Mouse (Mus musculus) MEL (cell line): ENCODE results near the gene Dock7. TPM values are rescaled to one million over a fixed set of nuclear protein-coding genes. Genes with fewer than 3 reads are reported as not detected.
A peak's percentile ranks its signal among the peaks of the same experiment; 100 is the strongest.

Experiments
- DNase-seq: peaks from one replicate; pipeline ENCODE4 v3.0.0; 2011; ENCODE audit warnings: low read depth, low spot score
- H3K27ac ChIP-seq: 2 replicates; pipeline ENCODE4 v1.5.1; 2012; ENCODE audit warnings: low read depth, mild to moderate bottlenecking, control low read depth, low read length, moderate library complexity; ENCODE audit not compliant: control insufficient read depth
- H3K27me3 ChIP-seq, 2 experiments: fragments of 150-350 bp in 1 of 2; sonication (generic) in 1 of 2; 2 replicates each; pipeline ENCODE4 v1.6.1; 2012; ENCODE audit warnings: low read length in 2 of 2, mild to moderate bottlenecking in 2 of 2, improper control_type of control experiment in 1 of 2, moderate library complexity in 1 of 2; ENCODE audit not compliant: insufficient read depth in 2 of 2, control insufficient read depth in 1 of 2
- H3K36me3 ChIP-seq, 2 experiments: 2 replicates each; pipeline ENCODE4 v1.6.1; 2012 to 2014; ENCODE audit warnings: low read length in 2 of 2, improper control_type of control experiment in 1 of 2, inconsistent platforms in 1 of 2, mild to moderate bottlenecking in 1 of 2; ENCODE audit not compliant: insufficient read depth in 2 of 2, control insufficient read depth in 1 of 2
- H3K4me1 ChIP-seq, 2 experiments: fragments of 150-350 bp in 1 of 2; sonication (generic) in 1 of 2; 2 replicates each; pipeline ENCODE4 v1.6.1; 2012; ENCODE audit warnings: low read length in 2 of 2, improper control_type of control experiment in 1 of 2, mild to moderate bottlenecking in 1 of 2; ENCODE audit not compliant: insufficient read depth in 2 of 2, control insufficient read depth in 1 of 2
- H3K4me3 ChIP-seq, 2 experiments: fragments of 150-350 bp in 1 of 2; sonication (generic) in 1 of 2; 2 replicates each; pipeline ENCODE4 v1.5.1; 2012; ENCODE audit warnings: low read depth in 2 of 2, low read length in 2 of 2, mild to moderate bottlenecking in 2 of 2, moderate library complexity in 2 of 2, control low read depth in 1 of 2, improper control_type of control experiment in 1 of 2; ENCODE audit not compliant: control insufficient read depth in 1 of 2, insufficient read depth in 1 of 2
- H3K79me2 ChIP-seq: 2 replicates; pipeline ENCODE4 v1.6.1; 2012; ENCODE audit warnings: mild to moderate bottlenecking, low read length, moderate library complexity; ENCODE audit not compliant: control insufficient read depth, poor library complexity, insufficient read depth
- H3K9ac ChIP-seq: 2 replicates; pipeline ENCODE4 v1.6.1; 2012; ENCODE audit warnings: low read depth, mild to moderate bottlenecking, control low read depth, low read length, moderate library complexity; ENCODE audit not compliant: control insufficient read depth, poor library complexity, severe bottlenecking
- H3K9me3 ChIP-seq: fragments of 150-350 bp; sonication (generic); replicated peaks from 2 replicates; pipeline ENCODE4 v1.6.1; 2012; ENCODE audit warnings: mild to moderate bottlenecking, low read length, improper control_type of control experiment, moderate library complexity; ENCODE audit not compliant: insufficient read depth
- BHLHE40 ChIP-seq: IDR thresholded peaks from 2 replicates; pipeline ENCODE4 v1.6.1; 2012; ENCODE audit warnings: low read depth, mild to moderate bottlenecking, inconsistent platforms, low read length, improper control_type of control experiment, borderline replicate concordance
- CHD1 ChIP-seq: IDR thresholded peaks from 2 replicates; pipeline ENCODE4 v1.6.1; 2012; ENCODE audit warnings: low read depth, mild to moderate bottlenecking, inconsistent platforms, low read length, improper control_type of control experiment
- CHD2 ChIP-seq: IDR thresholded peaks from 2 replicates; pipeline ENCODE4 v1.6.1; 2011; ENCODE audit warnings: low read length, improper control_type of control experiment
- CTCF ChIP-seq, 3 experiments: IDR thresholded peaks in 2 of 3; conservative IDR thresholded peaks in 1 of 3; 2 replicates each; pipeline ENCODE4 v1.5.1; 2011 to 2012; ENCODE audit warnings: low read length in 3 of 3, low read depth in 2 of 3, mild to moderate bottlenecking in 2 of 3, improper control_type of control experiment in 1 of 3, inconsistent platforms in 1 of 3, mixed read lengths in 1 of 3, moderate library complexity in 1 of 3; ENCODE audit not compliant: control insufficient read depth in 1 of 3, insufficient read depth in 1 of 3, poor library complexity in 1 of 3, severe bottlenecking in 1 of 3
- E2F4 ChIP-seq: IDR thresholded peaks from 2 replicates; pipeline ENCODE4 v1.6.1; 2011; ENCODE audit warnings: low read depth, low read length, improper control_type of control experiment, borderline replicate concordance
- ELF1 ChIP-seq: IDR thresholded peaks from 2 replicates; pipeline ENCODE4 v1.6.1; 2014; ENCODE audit warnings: low read depth, mild to moderate bottlenecking, inconsistent platforms, low read length, improper control_type of control experiment, moderate library complexity
- EP300 ChIP-seq, 2 experiments: IDR thresholded peaks; 2 replicates each; pipeline ENCODE4 v1.6.1; 2011; ENCODE audit warnings: improper control_type of control experiment in 2 of 2, low read length in 2 of 2, low read depth in 1 of 2, mild to moderate bottlenecking in 1 of 2
- ETS1 ChIP-seq: IDR thresholded peaks from 2 replicates; pipeline ENCODE4 v1.6.1; 2012; ENCODE audit warnings: low read depth, mild to moderate bottlenecking, inconsistent platforms, low read length, improper control_type of control experiment, moderate library complexity
- GATA1 ChIP-seq: IDR thresholded peaks from 2 replicates; pipeline ENCODE4 v1.6.1; 2011; ENCODE audit warnings: low read depth, low read length, improper control_type of control experiment
- HCFC1 ChIP-seq: IDR thresholded peaks from 2 replicates; pipeline ENCODE4 v1.6.1; 2012; ENCODE audit warnings: low read depth, mild to moderate bottlenecking, inconsistent platforms, low read length, improper control_type of control experiment, moderate library complexity
- KAT2A ChIP-seq: conservative IDR thresholded peaks from 2 replicates; pipeline ENCODE4 v1.6.1; 2012; ENCODE audit warnings: low read depth, low read length, improper control_type of control experiment, inconsistent platforms
- MAFK ChIP-seq: IDR thresholded peaks from 2 replicates; pipeline ENCODE4 v1.6.1; 2011; ENCODE audit warnings: low read depth, mild to moderate bottlenecking, low read length, improper control_type of control experiment, borderline replicate concordance
- MAZ ChIP-seq: IDR thresholded peaks from 2 replicates; pipeline ENCODE4 v1.6.1; 2012; ENCODE audit warnings: low read depth, mild to moderate bottlenecking, inconsistent platforms, low read length, improper control_type of control experiment
- MYB ChIP-seq: IDR thresholded peaks from 2 replicates; pipeline ENCODE4 v1.6.1; 2011; ENCODE audit warnings: mild to moderate bottlenecking, low read depth, low read length, improper control_type of control experiment
- NELFE ChIP-seq: IDR thresholded peaks from 2 replicates; pipeline ENCODE4 v1.6.1; 2011; ENCODE audit warnings: low read depth, low read length, improper control_type of control experiment
- POLR2A ChIP-seq, 2 experiments: IDR thresholded peaks; 2 replicates each; pipeline ENCODE4 v1.6.1; 2011 to 2012; ENCODE audit warnings: low read length in 2 of 2, mild to moderate bottlenecking in 2 of 2, control low read depth in 1 of 2, improper control_type of control experiment in 1 of 2, low read depth in 1 of 2, moderate library complexity in 1 of 2; ENCODE audit not compliant: control insufficient read depth in 1 of 2, insufficient read depth in 1 of 2, poor library complexity in 1 of 2
- POLR2AphosphoS2 ChIP-seq: IDR thresholded peaks from 2 replicates; pipeline ENCODE4 v1.6.1; 2011; ENCODE audit warnings: low read length, improper control_type of control experiment
- POLR2AphosphoS5 ChIP-seq: IDR thresholded peaks from 2 replicates; pipeline ENCODE4 v1.6.1; 2012; ENCODE audit warnings: low read depth, borderline replicate concordance, mild to moderate bottlenecking, inconsistent platforms, low read length, moderate library complexity, mixed read lengths
- RAD21 ChIP-seq: IDR thresholded peaks from 2 replicates; pipeline ENCODE4 v1.6.1; 2011; ENCODE audit warnings: mild to moderate bottlenecking, low read depth, low read length, improper control_type of control experiment
- RCOR1 ChIP-seq: IDR thresholded peaks from 2 replicates; pipeline ENCODE4 v1.6.1; 2012; ENCODE audit warnings: low read depth, mild to moderate bottlenecking, inconsistent platforms, low read length, improper control_type of control experiment
- SIN3A ChIP-seq: IDR thresholded peaks from 2 replicates; pipeline ENCODE4 v1.6.1; 2012; ENCODE audit warnings: low read length, improper control_type of control experiment, inconsistent platforms
- SMC3 ChIP-seq: IDR thresholded peaks from 2 replicates; pipeline ENCODE4 v1.6.1; 2011; ENCODE audit warnings: low read depth, low read length, improper control_type of control experiment
- TCF12 ChIP-seq: IDR thresholded peaks from 2 replicates; pipeline ENCODE4 v1.6.1; 2014; ENCODE audit warnings: low read depth, mild to moderate bottlenecking, inconsistent platforms, low read length, improper control_type of control experiment, moderate library complexity
- UBTF ChIP-seq: IDR thresholded peaks from 2 replicates; pipeline ENCODE4 v1.6.1; 2012; ENCODE audit warnings: low read depth, mild to moderate bottlenecking, inconsistent platforms, low read length, improper control_type of control experiment, moderate library complexity, borderline replicate concordance; ENCODE audit not compliant: insufficient read depth
- USF1 ChIP-seq: IDR thresholded peaks from 2 replicates; pipeline ENCODE4 v1.6.1; 2014; ENCODE audit warnings: low read depth, mild to moderate bottlenecking, inconsistent platforms, low read length, improper control_type of control experiment, moderate library complexity
- USF2 ChIP-seq, 2 experiments: IDR thresholded peaks; 2 replicates each; pipeline ENCODE4 v1.6.1; 2011 to 2012; ENCODE audit warnings: improper control_type of control experiment in 2 of 2, low read length in 2 of 2, borderline replicate concordance in 1 of 2, inconsistent platforms in 1 of 2, low read depth in 1 of 2, mild to moderate bottlenecking in 1 of 2; ENCODE audit not compliant: insufficient read depth in 1 of 2
- ZKSCAN1 ChIP-seq: IDR thresholded peaks from 2 replicates; pipeline ENCODE4 v1.6.1; 2012; ENCODE audit warnings: low read depth, mild to moderate bottlenecking, inconsistent platforms, low read length, improper control_type of control experiment, moderate library complexity
- ZMIZ1 ChIP-seq: IDR thresholded peaks from 2 replicates; pipeline ENCODE4 v1.6.1; 2012; ENCODE audit warnings: low read depth, mild to moderate bottlenecking, inconsistent platforms, low read length, improper control_type of control experiment, moderate library complexity
- polyA plus RNA-seq, 2 experiments: library from polyadenylated mRNA; stranded (reverse) in 1 of 2; unstranded in 1 of 2; fragments of >175 nt in 1 of 2; fragments of >200 nt in 1 of 2; gene quantifications; 2 replicates each; pipeline versions ENCODE4 v1.2.1 to v1.2.4; 2012; ENCODE audit warnings: low replicate concordance in 2 of 2, low read depth in 1 of 2; ENCODE audit not compliant: insufficient read length in 2 of 2, insufficient read depth in 1 of 2, missing spikeins in 1 of 2
- total RNA-seq: library from RNA; depleted of rRNA; stranded (reverse); fragments of 300-350 nt; gene quantifications from 2 replicates; pipeline ENCODE4 v1.2.3, GENCODE M21; 2012

Dock7 gene
- total and polyA plus RNA-seq, 3 experiments, result 19.5 to 19.8 TPM; not detected in 1

- peaks cover 0 to 32% of the 10 kb centered on the region in 2 experiments; a peak in 2 of 4 replicates for H3K36me3 ChIP-seq
- TF ChIP-seq ETS1 (0 out of 2 replicates have a peak, but pooled peaks have one; percentile 38), SIN3A (peak; percentile 42), POLR2AphosphoS5 (no peak), RCOR1 (0 out of 2 replicates have a peak, but pooled peaks have one; percentile 43), TCF12 (peak; percentile 19; the same call in 1 of the 2 replicates), EP300 (IDR thresholded peaks at IDR 0.05; ENCODE audit: low read depth in 1 of 2, low read length in 2 of 2) (peak in 1 of 2 experiments; percentile 49; a peak in 3 of 4 replicates), UBTF (no peak)
- TF ChIP-seq, all 39 proteins: peak for 5
- H3K79me2 ChIP-seq, result no peaks in the 10 kb centered on the region
- H3K9me3 ChIP-seq, result no peaks in the 10 kb centered on the region
- H3K27ac ChIP-seq, result peak overlapping the region; percentile 49
- H3K27me3 ChIP-seq, result no peaks in the 10 kb centered on the region
- no peak overlapping the region for H3K4me3 ChIP-seq
- H3K9ac ChIP-seq, result no peak overlapping the region
- peaks cover 20 to 36% of the 10 kb centered on the region in 2 experiments for H3K4me1 ChIP-seq
- DNase-seq, result peak; percentile 35
Measured at GRCm38 (mm10) chr4:99091151-99091701, 29.5 kb downstream of the Dock7 start.

- Histone ChIP-seq H3K79me2 (no peaks in the 10 kb centered on the region), H3K9me3 (no peaks in the 10 kb centered on the region), H3K27ac (peak overlapping the region; percentile 76), H3K4me3 (peak overlapping the region; percentile 6 to 43; a peak in 3 of 4 replicates), H3K9ac (peak overlapping the region; percentile 37), H3K4me1 (peaks cover 20 to 36% of the 10 kb centered on the region in 2 experiments), H3K27me3 (no peaks in the 10 kb centered on the region), H3K36me3 (peaks cover 0 to 32% of the 10 kb centered on the region in 2 experiments; a peak in 2 of 4 replicates)
- DNase-seq, result peak; percentile 64
- TF ChIP-seq HCFC1 (no peak), UBTF (no peak), SMC3 (no peak), CHD1 (no peak), TCF12 (peak; percentile 87), ELF1 (peak; percentile 30; the same call in 1 of the 2 replicates), USF1 (no peak), POLR2A (IDR thresholded peaks at IDR 0.05; ENCODE audit: control insufficient read depth in 1 of 2, insufficient read depth in 1 of 2, low read depth in 1 of 2, low read length in 2 of 2, poor library complexity in 1 of 2) (no peak), E2F4 (no peak), MYB (peak; percentile 76), CTCF (IDR thresholded peaks at IDR 0.05 in 2 of 3, conservative IDR thresholded peaks at IDR 0.05 in 1 of 3; ENCODE audit: control insufficient read depth in 1 of 3, insufficient read depth in 1 of 3, low read depth in 2 of 3, low read length in 3 of 3, poor library complexity in 1 of 3, severe bottlenecking in 1 of 3) (no peak), KAT2A (no peak), RCOR1 (0 out of 2 replicates have a peak, but pooled peaks have one; percentile 23), USF2 (IDR thresholded peaks at IDR 0.05; ENCODE audit: borderline replicate concordance in 1 of 2, insufficient read depth in 1 of 2, low read depth in 1 of 2, low read length in 2 of 2) (no peak), RAD21 (no peak), BHLHE40 (no peak; the same call in 1 of the 2 replicates), MAZ (no peak), GATA1 (peak; percentile 71), CHD2 (no peak), NELFE (no peak), EP300 (IDR thresholded peaks at IDR 0.05; ENCODE audit: low read depth in 1 of 2, low read length in 2 of 2) (peak; percentile 89 to 94), SIN3A (peak; percentile 65), ZKSCAN1 (no peak), POLR2AphosphoS2 (no peak), MAFK (no peak), POLR2AphosphoS5 (no peak), ZMIZ1 (no peak)
Measured at GRCm38 (mm10) chr4:99087760-99088485, 32.8 kb downstream of the Dock7 start.
